In genomic region chr9:64220603-64221002, GRCm38 (mm10) we compare ENCODE assay signal across 22 mouse cellular contexts. TPM values are rescaled to one million over a fixed set of nuclear protein-coding genes. Genes with fewer than 3 reads are reported as not detected.
A peak's percentile ranks its signal among the peaks of the same experiment; 100 is the strongest.
DNase-seq lines count a peak whose midpoint lies in the region; ATAC-seq and TF ChIP-seq lines count a peak whose summit lies in the region.
"Had no signal": no experiment of that assay in that cellular context is flagged by ENCODE, and none has a peak within 500 bp of the region (broad histone marks: within the 10 kb centered on the region; RNA-seq: fewer than 3 reads in every experiment).

No protein-coding gene starts in this region.

- H3K4me1 ChIP-seq in kidney, postnatal 0 days (replicated peaks; ENCODE audit: insufficient read depth, low read length) = peaks cover 12% of the 10 kb centered on the region
- H3K4me1 ChIP-seq in ES-Bruce4 (ENCODE audit: control insufficient read depth, insufficient read depth, low read length) = peaks cover 6% of the 10 kb centered on the region
- no peaks in the 10 kb centered on the region for H3K4me1 ChIP-seq in intestine, embryonic 15.5 days (replicated peaks)
- H3K4me1 ChIP-seq in small intestine, adult 2 months (ENCODE audit: control insufficient read depth, insufficient read depth, insufficient read length, low read length) = peaks cover 20% of the 10 kb centered on the region
- H3K4me1 ChIP-seq: hindbrain, embryonic 15.5 days had no signal

- no peak for TF ChIP-seq POLR2A in ES-Bruce4 (IDR thresholded peaks at IDR 0.05; ENCODE audit: insufficient read depth, low read length)
- TF ChIP-seq POLR2A in small intestine, adult 2 months (IDR thresholded peaks at IDR 0.05; ENCODE audit: low read depth, low read length) = no peak

- no peak for ATAC-seq in kidney, postnatal 0 days (replicated peaks; ENCODE audit: low FRiP score, low read depth)
- ATAC-seq in intestine, embryonic 15.5 days = peak; percentile 82
- ATAC-seq: forebrain, embryonic 14.5 days had no signal

- TF ChIP-seq CTCF in kidney, postnatal 0 days (IDR thresholded peaks at IDR 0.05; ENCODE audit: low read depth) = no peak
- TF ChIP-seq CTCF in ES-Bruce4 (IDR thresholded peaks at IDR 0.05; ENCODE audit: low read depth, low read length) = no peak
- no peak for TF ChIP-seq CTCF in small intestine, adult 2 months (IDR thresholded peaks at IDR 0.05; ENCODE audit: extremely low read depth, insufficient read length, insufficient replicate concordance, low read depth, low read length)

- H3K4me3 ChIP-seq in kidney, postnatal 0 days (replicated peaks; ENCODE audit: low read depth, low read length) = no peak overlapping the region
- no peak overlapping the region for H3K4me3 ChIP-seq in ES-Bruce4 (ENCODE audit: low read depth, low read length)
- no peak overlapping the region for H3K4me3 ChIP-seq in intestine, embryonic 15.5 days (replicated peaks)
- no peak overlapping the region for H3K4me3 ChIP-seq in small intestine, adult 2 months (ENCODE audit: low read depth, low read length)
- H3K4me3 ChIP-seq: embryonic facial prominence, embryonic 15.5 days; erythroblast, embryonic 14.5 days; forebrain, embryonic 10.5 days; gastrocnemius, adult 2 months; heart, embryonic 13.5 days; hindbrain, embryonic 15.5 days had no signal

- WGBS in kidney, postnatal 0 days = 46% methylated on average over 1 of the region's 1 CpGs
- WGBS in intestine, embryonic 15.5 days = 47% methylated on average over 1 of the region's 1 CpGs
- WGBS in small intestine, adult 2 months = 24% methylated on average over 1 of the region's 1 CpGs

- no peaks in the 10 kb centered on the region for H3K27me3 ChIP-seq in kidney, postnatal 0 days (ENCODE audit: insufficient read depth, low read length)
- H3K27me3 ChIP-seq in ES-Bruce4 (ENCODE audit: control insufficient read depth, insufficient read depth, low read length, poor library complexity, severe bottlenecking) = no peaks in the 10 kb centered on the region
- H3K27me3 ChIP-seq in intestine, embryonic 15.5 days (replicated peaks) = no peaks in the 10 kb centered on the region
- no peaks in the 10 kb centered on the region for H3K27me3 ChIP-seq in small intestine, adult 2 months (ENCODE audit: control insufficient read depth, insufficient read depth, low read length)
- H3K27me3 ChIP-seq: embryonic facial prominence, embryonic 15.5 days; heart, embryonic 13.5 days; hindbrain, embryonic 15.5 days had no signal

- H3K36me3 ChIP-seq in kidney, postnatal 0 days (ENCODE audit: insufficient read depth, low read length) = no peaks in the 10 kb centered on the region
- H3K36me3 ChIP-seq in ES-Bruce4 (ENCODE audit: control insufficient read depth, insufficient read depth, low read length, poor library complexity, severe bottlenecking) = no peaks in the 10 kb centered on the region
- H3K36me3 ChIP-seq in intestine, embryonic 15.5 days = no peaks in the 10 kb centered on the region
- no peaks in the 10 kb centered on the region for H3K36me3 ChIP-seq in small intestine, adult 2 months (ENCODE audit: control insufficient read depth, insufficient read depth, low read length)
- H3K36me3 ChIP-seq: embryonic facial prominence, embryonic 15.5 days; heart, embryonic 13.5 days; hindbrain, embryonic 15.5 days had no signal

- DNase-seq in kidney, postnatal 0 days (ENCODE audit: low spot score) = peak; percentile 32
- DNase-seq in kidney, adult 11 months = no peak
- DNase-seq in embryo, embryonic 11 days = no peak
- DNase-seq in T-cell, adult 2 months (ENCODE audit: low spot score) = no peak
- no peak for DNase-seq in lung, postnatal 14 days
- DNase-seq: adrenal gland, adult 2 months; adrenal gland, postnatal 36 days; cerebellum, adult 2 months; cerebellum, postnatal 14 days; gastrocnemius, adult 2 months; gastrocnemius, postnatal 36 days; heart, adult 11 months; heart, postnatal 36 days had no signal

- H3K9me3 ChIP-seq in kidney, postnatal 0 days (replicated peaks; ENCODE audit: low read length) = no peaks in the 10 kb centered on the region
- no peaks in the 10 kb centered on the region for H3K9me3 ChIP-seq in ES-Bruce4 (replicated peaks; ENCODE audit: control insufficient read depth, insufficient read depth, low read length, poor library complexity, severe bottlenecking)
- no peaks in the 10 kb centered on the region for H3K9me3 ChIP-seq in intestine, embryonic 15.5 days
- H3K9me3 ChIP-seq: embryonic facial prominence, embryonic 15.5 days; forebrain, embryonic 10.5 days; heart, embryonic 13.5 days; hindbrain, embryonic 15.5 days had no signal

- TF ChIP-seq EP300 in ES-Bruce4 (IDR thresholded peaks at IDR 0.05; ENCODE audit: insufficient read depth, low read depth, low read length) = no peak

- H3K27ac ChIP-seq in kidney, postnatal 0 days = 0 out of 2 replicates have a peak overlapping the region, but pooled peaks have one; percentile 36
- peak overlapping the region; percentile 58 for H3K27ac ChIP-seq in ES-Bruce4 (ENCODE audit: insufficient read depth, low read length)
- no peak overlapping the region for H3K27ac ChIP-seq in intestine, embryonic 15.5 days
- H3K27ac ChIP-seq in small intestine, adult 2 months (ENCODE audit: insufficient read depth, low read depth, low read length) = peak overlapping the region; percentile 84
- H3K27ac ChIP-seq: forebrain, embryonic 10.5 days; gastrocnemius, adult 2 months; heart, embryonic 13.5 days; hindbrain, embryonic 15.5 days had no signal

- H3K9ac ChIP-seq in kidney, postnatal 0 days (ENCODE audit: low read depth, low read length) = no peak overlapping the region
- H3K9ac ChIP-seq in ES-Bruce4 (ENCODE audit: low read depth, poor library complexity, severe bottlenecking) = no peak overlapping the region
- H3K9ac ChIP-seq in intestine, embryonic 15.5 days = no peak overlapping the region
- H3K9ac ChIP-seq: embryonic facial prominence, embryonic 15.5 days; heart, embryonic 13.5 days; hindbrain, embryonic 15.5 days had no signal

- no peak overlapping the region for H3K4me2 ChIP-seq in kidney, postnatal 0 days (ENCODE audit: low read length)
- no peak overlapping the region for H3K4me2 ChIP-seq in intestine, embryonic 15.5 days (replicated peaks)
- H3K4me2 ChIP-seq: embryonic facial prominence, embryonic 15.5 days; heart, embryonic 13.5 days; hindbrain, embryonic 15.5 days had no signal

RNA-seq across cellular contexts. Expression of gene Uchl4, which starts 14.4 kb away (rescaled TPM):
- polyA plus RNA-seq in kidney, postnatal 0 days (2015; fragmentation: Nextera tagmentation; extraction: Ambion mirVana) = 1.3 and 2.0 TPM in 2 replicates
- polyA plus RNA-seq in ES-Bruce4 (2011; ENCODE audit: insufficient read depth, insufficient read length, low read depth, missing spikeins) = 13.2 and 14.3 TPM in 2 replicates
- 2.2 and 3.3 TPM in 2 replicates for polyA plus RNA-seq in intestine, embryonic 15.5 days (2015; fragmentation: Nextera tagmentation; extraction: Ambion mirVana)
- polyA plus RNA-seq in small intestine, adult 2 months (2012; rRNA removed) = not detected in 2 replicates
- polyA plus RNA-seq: adrenal gland, adult 2 months; erythroblast, embryonic 14.5 days had no signal

RNA-seq across cellular contexts. Expression of gene Map2k1, which starts 32.8 kb away (rescaled TPM):
- 81.6 and 82.7 TPM in 2 replicates for polyA plus RNA-seq in kidney, postnatal 0 days (2015; fragmentation: Nextera tagmentation; extraction: Ambion mirVana)
- 80.1 and 85.7 TPM in 2 replicates for polyA plus RNA-seq in ES-Bruce4 (2011; ENCODE audit: insufficient read depth, insufficient read length, low read depth, missing spikeins)
- 97.9 and 102 TPM in 2 replicates for polyA plus RNA-seq in intestine, embryonic 15.5 days (2015; fragmentation: Nextera tagmentation; extraction: Ambion mirVana)
- polyA plus RNA-seq in small intestine, adult 2 months (2012; rRNA removed) = 26.2 and 51.6 TPM in 2 replicates

RNA-seq across cellular contexts. Expression of gene Snapc5, which starts 41.5 kb away (rescaled TPM):
- polyA plus RNA-seq in kidney, postnatal 0 days (2015; fragmentation: Nextera tagmentation; extraction: Ambion mirVana) = 25.8 and 29.6 TPM in 2 replicates
- 37.0 and 37.1 TPM in 2 replicates for polyA plus RNA-seq in ES-Bruce4 (2011; ENCODE audit: insufficient read depth, insufficient read length, low read depth, missing spikeins)
- 29.3 and 39.6 TPM in 2 replicates for polyA plus RNA-seq in intestine, embryonic 15.5 days (2015; fragmentation: Nextera tagmentation; extraction: Ambion mirVana)
- polyA plus RNA-seq in small intestine, adult 2 months (2012; rRNA removed) = 5.8 and 12.2 TPM in 2 replicates

RNA-seq across cellular contexts. Expression of gene Rpl4, which starts 47.4 kb away (rescaled TPM):
- 1,162 and 1,196 TPM in 2 replicates for polyA plus RNA-seq in kidney, postnatal 0 days (2015; fragmentation: Nextera tagmentation; extraction: Ambion mirVana)
- 3,123 and 3,163 TPM in 2 replicates for polyA plus RNA-seq in ES-Bruce4 (2011; ENCODE audit: insufficient read depth, insufficient read length, low read depth, missing spikeins)
- 1,198 and 1,252 TPM in 2 replicates for polyA plus RNA-seq in intestine, embryonic 15.5 days (2015; fragmentation: Nextera tagmentation; extraction: Ambion mirVana)
- 122 and 189 TPM in 2 replicates for polyA plus RNA-seq in small intestine, adult 2 months (2012; rRNA removed)

RNA-seq across cellular contexts. Expression of gene Zwilch, which starts 47.7 kb away (rescaled TPM):
- 7.5 and 8.6 TPM in 2 replicates for polyA plus RNA-seq in kidney, postnatal 0 days (2015; fragmentation: Nextera tagmentation; extraction: Ambion mirVana)
- polyA plus RNA-seq in ES-Bruce4 (2011; ENCODE audit: insufficient read depth, insufficient read length, low read depth, missing spikeins) = 162 and 167 TPM in 2 replicates
- polyA plus RNA-seq in intestine, embryonic 15.5 days (2015; fragmentation: Nextera tagmentation; extraction: Ambion mirVana) = 20.4 and 21.6 TPM in 2 replicates
- polyA plus RNA-seq in small intestine, adult 2 months (2012; rRNA removed) = 0.70 and 1.9 TPM in 2 replicates
